Mouse (Mus musculus): ENCODE data around the gene Eps15. TPM values are rescaled to one million over a fixed set of nuclear protein-coding genes. Genes with fewer than 3 reads are reported as not detected.

Gene Eps15
- polyA plus RNA-seq, 2 experiments, result 20.7 to 40.1 TPM

DNA sequence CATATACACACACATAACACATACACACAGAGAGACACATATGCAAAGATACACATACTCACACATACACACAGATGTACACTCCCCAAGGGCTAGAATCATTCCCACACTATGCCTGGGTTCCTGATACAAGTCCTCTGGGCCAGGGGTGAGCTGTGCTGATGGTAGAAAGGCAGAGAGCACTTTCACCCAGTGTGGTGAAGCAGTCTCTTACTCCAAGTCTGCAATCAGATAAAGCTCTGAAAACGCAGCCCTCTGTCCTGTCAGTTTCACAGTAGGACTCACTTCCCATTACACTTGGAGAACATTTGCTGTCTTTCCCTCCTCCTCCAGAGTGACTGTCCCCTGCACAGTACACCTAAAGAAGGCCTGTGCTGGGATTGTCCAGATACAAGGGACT is 147.0 kb downstream of the Eps15 start:
- H3K27ac ChIP-seq, result no peak overlapping the region

DNA sequence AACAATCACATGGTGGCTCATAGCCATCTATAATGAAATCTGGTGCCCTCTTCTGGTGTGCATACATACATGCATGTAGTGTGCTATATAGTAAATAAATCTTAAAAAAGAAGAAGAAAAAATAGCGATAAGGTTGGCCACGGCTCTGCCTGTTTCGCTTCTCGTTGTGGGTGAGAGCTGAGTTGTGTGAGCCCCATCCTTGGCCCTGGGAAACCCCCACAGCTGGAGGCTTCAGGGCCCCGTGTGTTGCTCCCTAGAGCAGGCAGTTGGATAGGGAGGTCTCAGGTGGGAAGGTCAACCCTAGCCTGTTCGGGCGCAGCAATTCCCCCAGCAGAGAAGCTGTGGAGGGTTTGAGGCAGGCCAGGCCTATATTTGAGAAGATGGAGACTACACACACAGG is 150.2 kb downstream of the Eps15 start:
- H3K4me1 ChIP-seq (replicated peaks; ENCODE audit: control insufficient read depth in 2 of 2, insufficient read depth in 2 of 2, low read length in 1 of 2), result peaks cover 18 to 19% of the 10 kb centered on the region in 2 experiments
- DNase-seq (ENCODE audit: low read depth in 3 of 3, low spot score in 3 of 3) (no peak), ATAC-seq (ENCODE audit: insufficient read depth) (no peak)
- TF ChIP-seq CTCF (IDR thresholded peaks at IDR 0.05; ENCODE audit: low read depth) (peak; percentile 32; the same call in 1 of the 2 replicates), EP300 (IDR thresholded peaks at IDR 0.05; ENCODE audit: low read depth) (no peak)
- H3K4me2 ChIP-seq (ENCODE audit: low read depth), result no peak overlapping the region
- 85% methylated on average over 7 of the region's 7 CpGs for WGBS (ENCODE audit: insufficient replicate concordance)
- H3K27me3 ChIP-seq (ENCODE audit: control insufficient read depth, insufficient read depth, low read length), result no peaks in the 10 kb centered on the region
- H3K9ac ChIP-seq (replicated peaks), result no peak overlapping the region; the same call in 1 of the 2 replicates
- H3K9me3 ChIP-seq (ENCODE audit: control insufficient read depth, low read length), result no peaks in the 10 kb centered on the region
- H3K4me3 ChIP-seq (ENCODE audit: insufficient read depth in 1 of 2, low read depth in 2 of 2, low read length in 2 of 2), result no peak overlapping the region
- H3K27ac ChIP-seq, result no peak overlapping the region
- H3K36me3 ChIP-seq (replicated peaks; ENCODE audit: control insufficient read depth, insufficient read depth, low read depth), result no peaks in the 10 kb centered on the region

More for the DNA sequence above, 147.0 kb downstream of the Eps15 start:
- Histone ChIP-seq H3K4me3 (ENCODE audit: insufficient read depth in 1 of 2, low read depth in 2 of 2, low read length in 2 of 2) (no peak overlapping the region), H3K4me2 (ENCODE audit: low read depth) (no peak overlapping the region), H3K4me1 (replicated peaks; ENCODE audit: control insufficient read depth in 2 of 2, insufficient read depth in 2 of 2, low read length in 1 of 2) (peaks cover 12 to 15% of the 10 kb centered on the region in 2 experiments), H3K36me3 (replicated peaks; ENCODE audit: control insufficient read depth, insufficient read depth, low read depth) (no peaks in the 10 kb centered on the region), H3K9ac (replicated peaks) (no peak overlapping the region), H3K27me3 (ENCODE audit: control insufficient read depth, insufficient read depth, low read length) (no peaks in the 10 kb centered on the region), H3K9me3 (ENCODE audit: control insufficient read depth, low read length) (no peaks in the 10 kb centered on the region)
- WGBS (ENCODE audit: insufficient replicate concordance), result 5% methylated on average over 1 of the region's 1 CpGs
- ATAC-seq (ENCODE audit: insufficient read depth), result no peak
- TF ChIP-seq EP300 (IDR thresholded peaks at IDR 0.05; ENCODE audit: low read depth) (no peak), CTCF (IDR thresholded peaks at IDR 0.05; ENCODE audit: low read depth) (no peak)
- no peak for DNase-seq (ENCODE audit: low read depth in 3 of 3, low spot score in 3 of 3)

DNA sequence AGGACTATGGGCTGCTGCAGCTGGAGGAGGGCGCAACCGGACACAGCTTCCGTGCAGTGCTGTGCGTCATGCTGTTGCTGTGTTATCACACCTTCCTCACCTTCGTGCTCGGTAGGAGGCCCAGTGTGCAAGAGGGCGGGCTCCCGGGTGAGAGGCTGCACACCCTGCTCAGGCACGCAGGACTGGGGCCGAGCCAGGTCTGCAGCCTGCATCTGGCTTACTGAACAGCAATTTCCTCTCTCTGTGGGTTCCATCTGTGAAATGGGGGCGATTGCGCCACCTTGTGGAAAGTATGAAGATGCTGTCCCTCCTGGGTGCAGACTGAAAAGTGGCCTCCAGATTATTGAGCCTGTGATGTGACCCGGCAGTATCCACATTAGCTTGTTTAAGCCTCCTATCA is 150.8 kb downstream of the Eps15 start:
- H3K9me3 ChIP-seq (ENCODE audit: control insufficient read depth, low read length), result no peaks in the 10 kb centered on the region
- no peak overlapping the region for H3K27ac ChIP-seq
- no peak overlapping the region for H3K9ac ChIP-seq (replicated peaks)
- 29% methylated on average over 13 of the region's 13 CpGs for WGBS (ENCODE audit: insufficient replicate concordance)
- no peaks in the 10 kb centered on the region for H3K36me3 ChIP-seq (replicated peaks; ENCODE audit: control insufficient read depth, insufficient read depth, low read depth)
- ATAC-seq (ENCODE audit: insufficient read depth), result peak; percentile 73
- peak; percentile 72 to 76 (median 72) for DNase-seq (ENCODE audit: low read depth in 3 of 3, low spot score in 3 of 3)
- H3K27me3 ChIP-seq (ENCODE audit: control insufficient read depth, insufficient read depth, low read length), result no peaks in the 10 kb centered on the region
- TF ChIP-seq CTCF (IDR thresholded peaks at IDR 0.05; ENCODE audit: low read depth) (peak; percentile 94), EP300 (IDR thresholded peaks at IDR 0.05; ENCODE audit: low read depth) (no peak)
- no peak overlapping the region; the same call in 1 of the 2 replicates for H3K4me2 ChIP-seq (ENCODE audit: low read depth)
- no peak overlapping the region for H3K4me3 ChIP-seq (ENCODE audit: insufficient read depth in 1 of 2, low read depth in 2 of 2, low read length in 2 of 2)
- peaks cover 15% of the 10 kb centered on the region in 2 experiments; a peak in 3 of 4 replicates for H3K4me1 ChIP-seq (replicated peaks; ENCODE audit: control insufficient read depth in 2 of 2, insufficient read depth in 2 of 2, low read length in 1 of 2)

DNA sequence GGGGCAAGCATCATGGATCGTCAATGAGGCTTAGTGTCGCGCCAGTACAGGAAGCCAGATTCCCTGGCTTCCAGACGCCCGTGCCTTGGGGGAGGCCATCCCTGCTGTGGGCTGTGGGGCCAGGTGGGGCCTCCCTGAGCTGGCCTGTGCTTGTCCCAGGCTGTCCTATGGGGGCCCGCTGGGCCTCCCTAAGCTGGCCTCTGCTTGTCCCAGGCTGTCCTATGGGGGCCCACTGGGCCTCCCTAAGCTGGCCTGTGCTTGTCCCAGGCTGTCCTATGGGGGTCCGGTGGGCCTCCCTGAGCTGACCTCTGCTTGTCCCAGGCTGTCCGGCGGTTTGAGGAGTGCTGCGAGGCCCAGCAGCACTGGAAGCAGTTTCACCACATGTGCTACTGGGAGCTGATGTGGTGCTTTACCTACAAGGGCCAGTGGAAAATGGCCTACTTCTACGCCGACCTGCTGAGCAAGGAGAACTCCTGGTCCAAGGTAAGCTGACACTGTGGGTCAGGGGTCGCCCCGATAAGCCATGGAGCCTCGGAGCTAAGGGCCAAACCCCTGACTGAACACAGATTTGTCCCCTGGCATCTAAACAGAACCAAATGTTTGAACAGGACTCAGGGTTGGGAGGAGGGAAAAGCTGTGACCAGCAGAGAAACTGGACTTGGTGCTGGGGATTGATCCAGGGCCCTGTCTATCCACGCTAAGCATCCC is 152.8 kb downstream of the Eps15 start:
- Histone ChIP-seq H3K36me3 (replicated peaks; ENCODE audit: control insufficient read depth, insufficient read depth, low read depth) (no peaks in the 10 kb centered on the region), H3K27ac (no peak overlapping the region), H3K27me3 (ENCODE audit: control insufficient read depth, insufficient read depth, low read length) (no peaks in the 10 kb centered on the region), H3K9ac (replicated peaks) (no peak overlapping the region), H3K4me2 (ENCODE audit: low read depth) (no peak overlapping the region), H3K4me1 (replicated peaks; ENCODE audit: control insufficient read depth in 2 of 2, insufficient read depth in 2 of 2, low read length in 1 of 2) (peaks cover 15 to 17% of the 10 kb centered on the region in 2 experiments; a peak in 3 of 4 replicates), H3K9me3 (ENCODE audit: control insufficient read depth, low read length) (no peaks in the 10 kb centered on the region), H3K4me3 (ENCODE audit: insufficient read depth in 1 of 2, low read depth in 2 of 2, low read length in 2 of 2) (no peak overlapping the region)
- WGBS (ENCODE audit: insufficient replicate concordance), result 75% methylated on average over 16 of the region's 16 CpGs
- TF ChIP-seq EP300 (IDR thresholded peaks at IDR 0.05; ENCODE audit: low read depth) (no peak), CTCF (IDR thresholded peaks at IDR 0.05; ENCODE audit: low read depth) (no peak)
- ATAC-seq (ENCODE audit: insufficient read depth) (no peak; the same call in 1 of the 2 replicates), DNase-seq (ENCODE audit: low read depth in 3 of 3, low spot score in 3 of 3) (no peak)

DNA sequence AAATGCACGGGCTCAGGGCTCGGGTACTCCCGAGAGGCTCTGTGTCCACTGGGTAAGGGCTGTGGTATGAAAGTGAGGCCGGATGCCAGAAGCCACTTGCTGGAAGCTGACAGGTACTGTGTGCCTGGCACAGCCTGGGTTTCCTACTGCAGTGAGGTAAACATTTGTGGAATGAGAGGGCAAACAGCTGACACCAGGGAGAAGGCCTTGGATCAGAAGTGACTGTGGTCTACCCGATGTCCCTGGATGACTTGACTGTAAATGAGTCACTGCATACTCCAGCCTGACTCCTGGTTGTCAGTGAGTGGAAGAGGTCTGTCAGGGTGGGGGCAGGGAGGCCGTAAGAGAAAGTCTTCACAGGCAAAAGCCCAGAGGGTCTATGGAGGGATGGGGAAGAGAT is 153.6 kb downstream of the Eps15 start:
- Histone ChIP-seq H3K27me3 (ENCODE audit: control insufficient read depth, insufficient read depth, low read length) (no peaks in the 10 kb centered on the region), H3K4me1 (replicated peaks; ENCODE audit: control insufficient read depth in 2 of 2, insufficient read depth in 2 of 2, low read length in 1 of 2) (peaks cover 22 to 24% of the 10 kb centered on the region in 2 experiments), H3K4me3 (ENCODE audit: insufficient read depth in 1 of 2, low read depth in 2 of 2, low read length in 2 of 2) (no peak overlapping the region), H3K27ac (no peak overlapping the region), H3K4me2 (ENCODE audit: low read depth) (no peak overlapping the region), H3K36me3 (replicated peaks; ENCODE audit: control insufficient read depth, insufficient read depth, low read depth) (peaks cover 5% of the 10 kb centered on the region), H3K9ac (replicated peaks) (no peak overlapping the region), H3K9me3 (ENCODE audit: control insufficient read depth, low read length) (no peaks in the 10 kb centered on the region)
- no peak for TF ChIP-seq EP300 (IDR thresholded peaks at IDR 0.05; ENCODE audit: low read depth)
- ATAC-seq (ENCODE audit: insufficient read depth) (no peak), DNase-seq (ENCODE audit: low read depth in 3 of 3, low spot score in 3 of 3) (no peak)
- whole genome bisulfite sequencing (ENCODE audit: insufficient replicate concordance), result 72% methylated on average over 6 of the region's 6 CpGs

Data from liver, embryonic 14.5 days (tissue).